Mouse (Mus musculus) midbrain, embryonic 12.5 days (tissue): Measurements from ENCODE around the gene Hes6. TPM values are rescaled to one million over a fixed set of nuclear protein-coding genes. Genes with fewer than 3 reads are reported as not detected.

Source experiments
- ATAC-seq: fragments of 200-750 bp; cut with Nextera tagmentation; 2 replicates; pipeline ENCODE4 v1.8.0; 2017; ENCODE audit warnings: low read depth, moderate TSS enrichment, moderate library complexity; ENCODE audit not compliant: low FRiP score
- H3K27ac ChIP-seq: fragments of 300-500 bp; sonication (generic); replicated peaks from 2 replicates; pipeline ENCODE4 v1.5.1; 2016; ENCODE audit warnings: mild to moderate bottlenecking
- H3K27me3 ChIP-seq: fragments of 300-500 bp; sonication (generic); 2 replicates; pipeline ENCODE4 v1.6.1; 2016; ENCODE audit warnings: mild to moderate bottlenecking
- H3K36me3 ChIP-seq: fragments of 300-500 bp; sonication (generic); 2 replicates; pipeline ENCODE4 v1.6.1; 2016
- H3K4me1 ChIP-seq: fragments of 300-500 bp; sonication (generic); 2 replicates; pipeline ENCODE4 v1.6.1; 2016
- H3K4me2 ChIP-seq: fragments of 300-500 bp; sonication (generic); replicated peaks from 2 replicates; pipeline ENCODE4 v1.6.1; 2016; ENCODE audit warnings: mild to moderate bottlenecking, moderate library complexity
- H3K4me3 ChIP-seq: fragments of 300-500 bp; sonication (generic); 2 replicates; pipeline ENCODE4 v1.5.1; 2016; ENCODE audit warnings: mild to moderate bottlenecking
- H3K9ac ChIP-seq: fragments of 300-500 bp; sonication (generic); replicated peaks from 2 replicates; pipeline ENCODE4 v1.6.1; 2016; ENCODE audit warnings: mild to moderate bottlenecking, moderate library complexity
- H3K9me3 ChIP-seq: fragments of 300-500 bp; sonication (generic); 2 replicates; pipeline ENCODE4 v1.6.1; 2016; ENCODE audit warnings: mild to moderate bottlenecking
- WGBS: fragments of 180-500 bp; shearing (Covaris S2); methylation state at CpG from one replicate; pipeline ENCODE4 v1.1.7; 2016; 5-methylcytosine and 5-hydroxymethylcytosine counted together
- polyA plus RNA-seq: library from polyadenylated mRNA; unstranded; fragments of >200 nt; fragmentation: Nextera tagmentation; extraction: Ambion mirVana; gene quantifications from 2 replicates; pipeline ENCODE4 v1.2.1, GENCODE M21; 2016

The Hes6 gene
- polyA plus RNA-seq, 1 experiment from 2014 or later = 455 TPM

DNA sequence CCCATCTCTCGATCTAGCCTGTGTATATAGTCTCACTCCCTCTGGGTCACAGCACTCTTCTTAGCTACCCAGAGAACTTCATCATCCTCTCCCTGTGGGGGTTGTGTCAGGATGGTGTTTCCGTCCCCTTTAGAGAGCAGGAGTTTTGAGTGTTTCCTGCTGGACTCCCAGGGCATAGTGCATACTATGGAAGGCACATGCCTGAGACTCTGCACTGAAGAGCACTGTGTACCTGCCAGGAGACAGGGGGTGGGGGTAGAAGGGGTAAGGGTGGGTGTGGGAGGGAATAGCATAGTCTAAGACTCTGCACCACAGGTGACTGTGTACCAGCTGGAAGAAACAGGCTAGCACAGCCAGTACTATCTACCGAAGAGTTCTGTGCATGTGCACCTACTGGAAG, 40.5 kb upstream of the Hes6 start:
- H3K9ac ChIP-seq = no peak overlapping the region
- no peak overlapping the region for H3K27ac ChIP-seq
- H3K27me3 ChIP-seq = peaks cover 19% of the 10 kb centered on the region
- no peak overlapping the region for H3K4me2 ChIP-seq
- no peak for ATAC-seq
- H3K4me1 ChIP-seq = peaks cover 29% of the 10 kb centered on the region
- 0 out of 2 replicates have a peak, but pooled peaks cover 2% of the 10 kb centered on the region for H3K36me3 ChIP-seq
- H3K9me3 ChIP-seq = no peaks in the 10 kb centered on the region
- WGBS = 92% methylated on average over 3 of the region's 3 CpGs
- no peak overlapping the region for H3K4me3 ChIP-seq

DNA sequence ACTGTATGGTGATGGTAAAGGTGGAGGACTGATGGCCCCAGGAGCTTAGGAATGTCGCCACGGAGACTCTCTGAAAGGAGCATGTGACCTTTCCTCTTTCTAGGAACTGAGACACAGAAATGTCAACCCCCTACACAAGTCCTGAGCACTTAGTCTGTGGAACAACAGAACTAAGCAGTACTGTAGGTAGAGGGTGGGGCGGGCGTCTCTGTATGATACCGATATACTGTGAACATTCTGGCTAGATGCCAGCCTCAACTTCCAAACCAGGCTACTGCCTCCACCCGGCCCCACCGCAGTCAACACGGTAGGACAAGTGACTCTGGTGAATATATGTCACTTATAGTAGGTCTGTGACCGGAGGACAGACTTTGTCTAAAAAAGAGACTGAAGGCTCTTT, 40.1 kb upstream of the Hes6 start:
- no peak for ATAC-seq
- Histone ChIP-seq H3K4me3 (no peak overlapping the region), H3K27ac (no peak overlapping the region), H3K36me3 (peaks cover 7% of the 10 kb centered on the region; the same call in 1 of the 2 replicates), H3K27me3 (peaks cover 19% of the 10 kb centered on the region), H3K9ac (no peak overlapping the region), H3K9me3 (no peaks in the 10 kb centered on the region), H3K4me2 (no peak overlapping the region), H3K4me1 (peaks cover 29% of the 10 kb centered on the region)
- 87% methylated on average over 9 of the region's 9 CpGs for WGBS

DNA sequence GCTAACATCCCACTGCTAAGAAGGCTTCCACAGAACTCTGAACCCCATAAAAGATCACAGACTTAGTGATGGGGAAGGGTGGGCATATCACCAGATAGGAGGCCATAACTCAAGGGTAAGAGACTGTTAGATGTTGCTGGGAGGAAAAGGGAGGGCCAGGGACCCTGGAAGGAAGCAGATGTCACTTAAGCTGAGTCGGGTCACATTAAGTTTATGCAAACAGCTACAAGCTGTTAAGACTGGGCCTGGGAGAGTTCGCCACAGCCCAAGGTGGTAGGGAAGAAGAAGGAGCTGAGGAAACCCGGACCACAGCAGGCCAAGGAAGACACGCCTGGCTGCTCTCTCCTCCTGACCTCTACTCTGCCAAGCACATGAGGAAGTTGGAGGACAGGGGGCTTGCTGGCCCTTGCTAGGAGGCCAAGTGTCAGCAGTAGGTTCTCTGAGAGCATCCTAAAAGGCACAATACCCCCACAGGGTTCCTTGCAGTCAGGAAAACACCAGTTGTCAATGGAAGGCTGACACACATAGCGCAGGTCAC, 37.8 kb upstream of the Hes6 start:
- H3K4me2 ChIP-seq = no peak overlapping the region
- H3K9me3 ChIP-seq = peaks cover 7% of the 10 kb centered on the region; the same call in 1 of the 2 replicates
- H3K27me3 ChIP-seq = no peaks in the 10 kb centered on the region
- peaks cover 14% of the 10 kb centered on the region for H3K4me1 ChIP-seq
- no peak overlapping the region for H3K27ac ChIP-seq
- no peak for ATAC-seq
- no peak overlapping the region for H3K9ac ChIP-seq
- no peak overlapping the region for H3K4me3 ChIP-seq
- 74% methylated on average over 5 of the region's 5 CpGs for WGBS
- H3K36me3 ChIP-seq = peaks cover 24% of the 10 kb centered on the region

DNA sequence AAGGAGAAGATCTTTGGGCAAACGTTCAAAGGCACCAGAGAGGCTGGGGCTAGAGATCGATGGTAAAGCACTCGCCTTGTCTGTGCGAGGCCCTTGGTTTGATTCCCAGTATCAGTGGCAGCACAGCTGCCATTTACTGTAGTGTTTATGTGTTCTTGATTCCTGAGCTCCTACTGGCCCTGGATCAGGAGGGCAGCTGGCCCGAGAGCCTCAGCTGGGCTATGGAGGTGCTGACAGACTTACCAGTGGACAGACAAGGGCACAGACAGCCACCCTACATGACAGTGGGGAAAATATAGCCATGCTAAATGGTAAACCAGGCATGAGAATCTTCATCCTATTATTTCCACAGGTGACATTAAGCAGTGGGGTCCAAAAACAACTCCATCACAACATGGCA, 37.0 kb upstream of the Hes6 start:
- Histone ChIP-seq H3K27ac (no peak overlapping the region), H3K9me3 (peaks cover 7% of the 10 kb centered on the region; the same call in 1 of the 2 replicates), H3K36me3 (peaks cover 24% of the 10 kb centered on the region), H3K9ac (no peak overlapping the region), H3K4me1 (peaks cover 6% of the 10 kb centered on the region), H3K4me3 (no peak overlapping the region), H3K4me2 (no peak overlapping the region), H3K27me3 (no peaks in the 10 kb centered on the region)
- no peak for ATAC-seq
- 90% methylated on average over 5 of the region's 5 CpGs for WGBS

DNA sequence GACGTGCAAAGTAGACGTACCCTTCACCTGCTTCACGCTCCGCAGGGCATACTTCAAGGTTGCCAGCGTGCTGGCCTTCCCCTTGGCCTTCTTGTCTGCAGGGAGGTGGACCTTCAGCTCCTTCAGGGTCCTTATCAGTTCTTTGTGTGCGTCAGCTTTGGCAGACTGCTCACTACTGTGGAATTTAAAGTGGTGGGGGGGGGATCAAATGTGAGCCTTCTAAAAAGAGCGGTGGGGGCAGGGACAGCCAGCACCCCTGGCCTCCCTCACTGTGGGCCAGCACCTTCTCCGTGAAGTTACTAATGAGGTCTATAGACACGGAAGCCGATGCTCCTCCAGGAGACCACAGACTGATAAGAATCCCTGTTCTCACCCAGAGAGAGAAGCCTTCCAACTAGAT, 34.9 kb upstream of the Hes6 start:
- Histone ChIP-seq H3K27me3 (no peaks in the 10 kb centered on the region), H3K9me3 (peaks cover 7% of the 10 kb centered on the region; the same call in 1 of the 2 replicates), H3K4me2 (no peak overlapping the region), H3K27ac (no peak overlapping the region), H3K4me1 (no peaks in the 10 kb centered on the region), H3K36me3 (peaks cover 24% of the 10 kb centered on the region), H3K4me3 (no peak overlapping the region), H3K9ac (no peak overlapping the region)
- 92% methylated on average over 10 of the region's 10 CpGs for WGBS
- ATAC-seq = no peak

DNA sequence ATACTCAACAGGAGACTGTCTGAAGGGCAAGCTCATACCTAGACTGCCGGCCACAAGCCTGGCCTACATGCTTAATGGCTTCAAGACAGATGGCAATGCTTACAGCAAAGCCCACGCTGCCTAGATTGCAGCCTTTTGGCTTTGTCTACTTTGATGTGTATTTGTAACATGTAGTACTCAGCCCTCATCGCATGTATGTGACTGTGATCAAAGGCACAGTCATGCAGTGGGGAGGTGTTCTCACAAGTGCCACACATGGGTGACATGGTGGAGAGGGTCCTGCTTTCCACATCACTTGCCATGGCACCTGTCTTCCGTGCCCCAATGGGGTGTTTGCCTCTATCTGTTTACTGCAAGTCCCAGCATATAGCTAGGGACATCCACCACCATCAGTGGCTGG, 32.7 kb upstream of the Hes6 start:
- Histone ChIP-seq H3K27ac (no peak overlapping the region), H3K36me3 (peaks cover 24% of the 10 kb centered on the region), H3K4me1 (no peaks in the 10 kb centered on the region), H3K4me2 (no peak overlapping the region), H3K9ac (no peak overlapping the region), H3K27me3 (no peaks in the 10 kb centered on the region), H3K9me3 (peaks cover 7% of the 10 kb centered on the region; the same call in 1 of the 2 replicates), H3K4me3 (no peak overlapping the region)
- WGBS = 97% methylated on average over 4 of the region's 4 CpGs
- ATAC-seq = no peak

DNA sequence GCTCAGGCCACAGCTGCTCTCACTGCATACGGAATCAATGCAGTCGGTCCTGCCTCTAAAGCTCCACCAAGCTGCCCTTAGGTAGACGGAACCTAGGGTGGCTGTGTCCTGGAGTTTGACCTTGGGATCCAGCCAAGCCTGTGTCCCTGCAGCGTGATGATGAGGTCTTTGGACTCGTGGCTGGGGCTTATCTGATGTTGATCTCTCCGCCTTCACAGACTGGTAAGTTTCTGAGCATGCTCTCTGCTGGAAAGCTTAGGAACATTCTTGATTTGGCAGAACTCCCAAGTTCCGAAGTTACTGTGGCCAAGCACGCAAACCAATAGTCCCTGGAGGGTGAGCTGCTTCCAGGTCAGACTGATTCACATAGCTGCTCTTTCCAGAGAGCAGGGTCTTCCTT, 32.2 kb upstream of the Hes6 start:
- H3K9me3 ChIP-seq = peaks cover 7% of the 10 kb centered on the region; the same call in 1 of the 2 replicates
- WGBS = 86% methylated on average over 8 of the region's 8 CpGs

DNA sequence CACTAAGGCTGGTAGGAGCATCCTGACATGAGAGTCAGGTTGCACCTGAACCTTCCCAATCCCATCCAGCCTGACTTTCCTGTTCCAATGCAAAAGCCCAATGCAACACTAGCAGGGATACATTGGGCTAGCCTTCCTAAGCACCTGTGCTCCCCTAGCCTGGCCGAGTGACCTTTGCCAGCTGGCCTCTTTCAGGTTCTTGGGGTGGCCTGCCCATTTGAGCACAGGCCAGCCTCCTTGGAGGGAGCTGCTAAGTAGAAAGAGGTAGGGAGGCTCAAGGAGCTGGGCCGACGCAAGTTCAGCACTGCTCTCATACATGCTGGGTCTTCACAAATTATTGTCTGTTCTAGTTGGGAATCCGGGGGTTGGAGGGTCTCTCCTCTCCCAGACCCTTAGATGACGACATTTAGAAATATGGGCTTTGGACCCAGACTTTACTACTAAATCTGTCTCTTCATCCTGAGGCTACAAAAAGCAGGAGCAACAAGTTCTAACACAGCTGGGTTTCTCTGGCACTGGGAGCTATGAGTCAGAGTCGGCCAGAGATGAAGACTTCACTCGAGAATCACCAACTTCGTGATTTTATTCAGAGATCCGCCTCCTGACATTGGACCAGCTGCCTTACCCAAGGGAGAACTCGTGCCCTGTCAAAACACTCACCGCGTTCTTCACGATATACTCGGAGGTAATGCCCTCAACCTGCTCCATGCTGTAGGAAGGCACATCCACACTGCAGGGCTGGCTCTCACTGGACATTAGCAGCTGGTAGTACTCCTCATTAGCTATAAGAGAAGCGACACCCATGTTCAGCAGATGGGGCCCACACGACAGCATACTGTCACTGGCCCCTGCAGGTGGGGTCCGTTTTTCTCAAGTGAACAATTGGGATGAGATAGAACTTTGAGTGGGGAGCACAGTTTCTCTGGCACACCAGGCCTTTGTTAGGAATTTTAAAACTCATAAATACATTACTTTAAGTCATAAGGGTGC, 31.3 kb upstream of the Hes6 start:
- ATAC-seq = no peak
- H3K27me3 ChIP-seq = no peaks in the 10 kb centered on the region
- peaks cover 7% of the 10 kb centered on the region; the same call in 1 of the 2 replicates for H3K9me3 ChIP-seq
- H3K36me3 ChIP-seq = peaks cover 24% of the 10 kb centered on the region
- no peaks in the 10 kb centered on the region for H3K4me1 ChIP-seq
- H3K9ac ChIP-seq = no peak overlapping the region
- H3K4me3 ChIP-seq = no peak overlapping the region
- H3K4me2 ChIP-seq = no peak overlapping the region
- no peak overlapping the region for H3K27ac ChIP-seq
- WGBS = 93% methylated on average over 17 of the region's 17 CpGs

More for the DNA sequence above, 32.2 kb upstream of the Hes6 start:
- Histone ChIP-seq H3K36me3 (peaks cover 24% of the 10 kb centered on the region), H3K9ac (no peak overlapping the region), H3K4me3 (no peak overlapping the region), H3K27ac (no peak overlapping the region), H3K4me2 (no peak overlapping the region), H3K4me1 (no peaks in the 10 kb centered on the region), H3K27me3 (no peaks in the 10 kb centered on the region)
- no peak for ATAC-seq

DNA sequence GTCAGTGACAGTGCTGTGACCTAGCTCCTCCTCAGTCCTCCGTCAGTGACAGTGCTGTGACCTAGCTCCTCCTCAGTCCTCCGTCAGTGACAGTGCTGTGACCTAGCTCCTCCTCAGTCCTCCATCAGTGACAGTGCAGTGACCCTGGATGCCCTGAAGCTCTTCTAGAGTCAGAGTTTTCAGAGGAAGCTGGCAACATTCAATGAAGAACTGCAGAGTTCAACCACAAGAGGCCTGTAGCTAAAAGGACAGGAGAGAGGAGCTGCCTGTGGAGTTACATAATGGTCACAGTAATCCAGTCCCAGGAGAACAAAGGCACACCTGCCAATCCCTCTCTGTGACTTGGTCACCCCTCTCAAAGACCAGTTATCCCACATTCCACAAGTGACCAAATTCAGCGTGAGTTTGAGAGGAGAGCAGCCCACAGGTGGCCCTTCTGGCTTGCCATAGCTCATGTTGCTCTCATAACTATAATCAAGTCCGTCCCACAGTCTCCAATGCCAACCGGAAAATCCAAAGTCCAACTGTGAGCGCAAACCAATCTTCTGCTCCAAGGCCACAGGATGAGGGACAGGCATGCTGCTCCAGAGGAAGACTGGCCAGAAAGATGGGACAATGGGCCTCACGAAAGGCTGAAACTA, 28.6 kb upstream of the Hes6 start:
- Histone ChIP-seq H3K4me2 (no peak overlapping the region), H3K27ac (no peak overlapping the region), H3K36me3 (peaks cover 4% of the 10 kb centered on the region), H3K4me1 (no peaks in the 10 kb centered on the region), H3K4me3 (no peak overlapping the region), H3K9ac (no peak overlapping the region), H3K27me3 (no peaks in the 10 kb centered on the region), H3K9me3 (peaks cover 4% of the 10 kb centered on the region; the same call in 1 of the 2 replicates)
- ATAC-seq = no peak
- WGBS = 79% methylated on average over 7 of the region's 7 CpGs

DNA sequence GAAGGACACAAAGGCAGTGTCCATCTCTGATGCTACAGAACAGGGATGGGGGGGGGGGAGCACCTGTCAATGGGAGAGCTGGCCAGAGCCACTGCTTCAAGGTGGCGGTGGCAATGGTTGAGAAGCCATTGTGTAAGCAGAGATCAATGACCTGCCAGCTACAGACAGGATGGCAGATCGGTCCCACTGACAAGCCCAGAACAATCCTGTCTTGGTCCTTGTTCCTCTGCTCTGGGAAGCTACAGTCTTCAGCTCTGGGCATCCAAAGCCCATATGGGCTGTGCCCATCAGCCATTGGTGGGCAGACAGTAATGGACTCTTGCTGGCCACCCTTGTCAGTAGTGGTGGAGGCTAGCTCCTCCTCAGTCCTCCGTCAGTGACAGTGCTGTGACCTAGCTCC, 28.0 kb upstream of the Hes6 start:
- Histone ChIP-seq H3K4me2 (no peak overlapping the region), H3K4me3 (no peak overlapping the region), H3K27ac (no peak overlapping the region), H3K9ac (no peak overlapping the region), H3K9me3 (no peaks in the 10 kb centered on the region), H3K4me1 (no peaks in the 10 kb centered on the region), H3K27me3 (no peaks in the 10 kb centered on the region), H3K36me3 (no peaks in the 10 kb centered on the region)
- no peak for ATAC-seq
- WGBS = 89% methylated on average over 3 of the region's 3 CpGs

DNA sequence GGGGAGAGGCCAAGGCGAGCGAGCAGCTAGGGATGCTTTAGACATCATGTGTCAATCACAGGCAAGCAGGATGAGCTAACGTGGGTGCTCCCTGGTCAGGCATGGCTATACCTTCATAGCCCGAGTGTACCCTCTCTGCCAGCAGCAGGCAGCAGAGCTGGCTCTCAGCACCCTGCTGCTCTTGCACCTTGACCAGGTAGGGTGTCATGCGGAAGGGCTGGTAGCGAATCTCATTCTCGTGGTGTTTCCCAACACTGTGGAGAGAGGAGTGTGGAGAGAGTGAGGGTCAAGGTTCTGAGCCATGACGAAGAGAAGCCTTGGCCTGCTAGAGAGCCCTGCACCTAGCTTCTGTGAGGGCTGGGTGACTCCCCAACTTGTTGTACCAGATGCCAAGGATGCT, 25.9 kb upstream of the Hes6 start:
- no peak overlapping the region for H3K9ac ChIP-seq
- no peaks in the 10 kb centered on the region for H3K9me3 ChIP-seq
- no peak overlapping the region for H3K27ac ChIP-seq
- H3K36me3 ChIP-seq = no peaks in the 10 kb centered on the region
- no peak overlapping the region for H3K4me2 ChIP-seq
- no peaks in the 10 kb centered on the region for H3K27me3 ChIP-seq
- WGBS = 89% methylated on average over 8 of the region's 8 CpGs
- 0 out of 2 replicates have a peak, but pooled peaks cover 5% of the 10 kb centered on the region for H3K4me1 ChIP-seq
- no peak overlapping the region for H3K4me3 ChIP-seq
- ATAC-seq = no peak

DNA sequence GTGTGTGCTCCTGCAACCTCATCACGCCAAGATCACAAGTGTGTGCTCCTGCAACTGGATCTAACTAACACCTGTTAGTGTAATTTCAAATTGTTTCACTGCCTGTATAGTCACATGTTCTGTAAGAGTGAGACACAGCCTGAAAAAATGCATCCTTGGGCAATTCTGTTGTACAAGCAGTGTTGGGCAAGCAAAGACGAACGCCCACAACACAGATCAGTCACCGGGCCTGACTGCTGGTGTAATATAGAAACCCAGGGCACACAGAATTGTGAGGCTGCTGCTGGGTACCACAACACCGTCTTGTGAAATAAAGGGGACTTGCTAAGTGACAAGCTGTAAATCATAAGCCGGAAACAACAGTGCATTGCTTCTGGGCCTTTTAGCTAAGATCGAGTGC, 23.7 kb upstream of the Hes6 start:
- ATAC-seq = no peak
- Histone ChIP-seq H3K27ac (no peak overlapping the region), H3K9ac (no peak overlapping the region), H3K4me2 (no peak overlapping the region), H3K4me1 (0 out of 2 replicates have a peak, but pooled peaks cover 5% of the 10 kb centered on the region), H3K27me3 (no peaks in the 10 kb centered on the region), H3K36me3 (no peaks in the 10 kb centered on the region), H3K4me3 (no peak overlapping the region), H3K9me3 (no peaks in the 10 kb centered on the region)
- 91% methylated on average over 7 of the region's 7 CpGs for WGBS
